Mouse (Mus musculus) MEL (cell line): ENCODE results near the gene Sh2d6. TPM values are rescaled to one million over a fixed set of nuclear protein-coding genes. Genes with fewer than 3 reads are reported as not detected.

ENCODE experiments used
- DNase-seq: peaks from one replicate; pipeline ENCODE4 v3.0.0; 2011; ENCODE audit warnings: low read depth, low spot score
- H3K27ac ChIP-seq: 2 replicates; pipeline ENCODE4 v1.5.1; 2012; ENCODE audit warnings: low read depth, mild to moderate bottlenecking, control low read depth, low read length, moderate library complexity; ENCODE audit not compliant: control insufficient read depth
- H3K27me3 ChIP-seq, 2 experiments: fragments of 150-350 bp in 1 of 2; sonication (generic) in 1 of 2; 2 replicates each; pipeline ENCODE4 v1.6.1; 2012; ENCODE audit warnings: low read length in 2 of 2, mild to moderate bottlenecking in 2 of 2, improper control_type of control experiment in 1 of 2, moderate library complexity in 1 of 2; ENCODE audit not compliant: insufficient read depth in 2 of 2, control insufficient read depth in 1 of 2
- H3K36me3 ChIP-seq, 2 experiments: 2 replicates each; pipeline ENCODE4 v1.6.1; 2012 to 2014; ENCODE audit warnings: low read length in 2 of 2, improper control_type of control experiment in 1 of 2, inconsistent platforms in 1 of 2, mild to moderate bottlenecking in 1 of 2; ENCODE audit not compliant: insufficient read depth in 2 of 2, control insufficient read depth in 1 of 2
- H3K4me1 ChIP-seq, 2 experiments: fragments of 150-350 bp in 1 of 2; sonication (generic) in 1 of 2; 2 replicates each; pipeline ENCODE4 v1.6.1; 2012; ENCODE audit warnings: low read length in 2 of 2, improper control_type of control experiment in 1 of 2, mild to moderate bottlenecking in 1 of 2; ENCODE audit not compliant: insufficient read depth in 2 of 2, control insufficient read depth in 1 of 2
- H3K4me3 ChIP-seq, 2 experiments: fragments of 150-350 bp in 1 of 2; sonication (generic) in 1 of 2; 2 replicates each; pipeline ENCODE4 v1.5.1; 2012; ENCODE audit warnings: low read depth in 2 of 2, low read length in 2 of 2, mild to moderate bottlenecking in 2 of 2, moderate library complexity in 2 of 2, control low read depth in 1 of 2, improper control_type of control experiment in 1 of 2; ENCODE audit not compliant: control insufficient read depth in 1 of 2, insufficient read depth in 1 of 2
- H3K79me2 ChIP-seq: 2 replicates; pipeline ENCODE4 v1.6.1; 2012; ENCODE audit warnings: mild to moderate bottlenecking, low read length, moderate library complexity; ENCODE audit not compliant: control insufficient read depth, poor library complexity, insufficient read depth
- H3K9ac ChIP-seq: 2 replicates; pipeline ENCODE4 v1.6.1; 2012; ENCODE audit warnings: low read depth, mild to moderate bottlenecking, control low read depth, low read length, moderate library complexity; ENCODE audit not compliant: control insufficient read depth, poor library complexity, severe bottlenecking
- H3K9me3 ChIP-seq: fragments of 150-350 bp; sonication (generic); replicated peaks from 2 replicates; pipeline ENCODE4 v1.6.1; 2012; ENCODE audit warnings: mild to moderate bottlenecking, low read length, improper control_type of control experiment, moderate library complexity; ENCODE audit not compliant: insufficient read depth
- BHLHE40 ChIP-seq: IDR thresholded peaks from 2 replicates; pipeline ENCODE4 v1.6.1; 2012; ENCODE audit warnings: low read depth, mild to moderate bottlenecking, inconsistent platforms, low read length, improper control_type of control experiment, borderline replicate concordance
- CHD1 ChIP-seq: IDR thresholded peaks from 2 replicates; pipeline ENCODE4 v1.6.1; 2012; ENCODE audit warnings: low read depth, mild to moderate bottlenecking, inconsistent platforms, low read length, improper control_type of control experiment
- CTCF ChIP-seq, 3 experiments: IDR thresholded peaks in 2 of 3; conservative IDR thresholded peaks in 1 of 3; 2 replicates each; pipeline ENCODE4 v1.5.1; 2011 to 2012; ENCODE audit warnings: low read length in 3 of 3, low read depth in 2 of 3, mild to moderate bottlenecking in 2 of 3, improper control_type of control experiment in 1 of 3, inconsistent platforms in 1 of 3, mixed read lengths in 1 of 3, moderate library complexity in 1 of 3; ENCODE audit not compliant: control insufficient read depth in 1 of 3, insufficient read depth in 1 of 3, poor library complexity in 1 of 3, severe bottlenecking in 1 of 3
- E2F4 ChIP-seq: IDR thresholded peaks from 2 replicates; pipeline ENCODE4 v1.6.1; 2011; ENCODE audit warnings: low read depth, low read length, improper control_type of control experiment, borderline replicate concordance
- ELF1 ChIP-seq: IDR thresholded peaks from 2 replicates; pipeline ENCODE4 v1.6.1; 2014; ENCODE audit warnings: low read depth, mild to moderate bottlenecking, inconsistent platforms, low read length, improper control_type of control experiment, moderate library complexity
- EP300 ChIP-seq, 2 experiments: IDR thresholded peaks; 2 replicates each; pipeline ENCODE4 v1.6.1; 2011; ENCODE audit warnings: improper control_type of control experiment in 2 of 2, low read length in 2 of 2, low read depth in 1 of 2, mild to moderate bottlenecking in 1 of 2
- KAT2A ChIP-seq: conservative IDR thresholded peaks from 2 replicates; pipeline ENCODE4 v1.6.1; 2012; ENCODE audit warnings: low read depth, low read length, improper control_type of control experiment, inconsistent platforms
- MAFK ChIP-seq: IDR thresholded peaks from 2 replicates; pipeline ENCODE4 v1.6.1; 2011; ENCODE audit warnings: low read depth, mild to moderate bottlenecking, low read length, improper control_type of control experiment, borderline replicate concordance
- MAZ ChIP-seq: IDR thresholded peaks from 2 replicates; pipeline ENCODE4 v1.6.1; 2012; ENCODE audit warnings: low read depth, mild to moderate bottlenecking, inconsistent platforms, low read length, improper control_type of control experiment
- MYC ChIP-seq: IDR thresholded peaks from 2 replicates; pipeline ENCODE4 v1.6.1; 2011; ENCODE audit warnings: low read depth, mild to moderate bottlenecking, low read length, improper control_type of control experiment, moderate library complexity
- SIN3A ChIP-seq: IDR thresholded peaks from 2 replicates; pipeline ENCODE4 v1.6.1; 2012; ENCODE audit warnings: low read length, improper control_type of control experiment, inconsistent platforms
- SMC3 ChIP-seq: IDR thresholded peaks from 2 replicates; pipeline ENCODE4 v1.6.1; 2011; ENCODE audit warnings: low read depth, low read length, improper control_type of control experiment
- TBP ChIP-seq: IDR thresholded peaks from 2 replicates; pipeline ENCODE4 v1.8.0; 2011; ENCODE audit warnings: low read depth, low read length, improper control_type of control experiment
- UBTF ChIP-seq: IDR thresholded peaks from 2 replicates; pipeline ENCODE4 v1.6.1; 2012; ENCODE audit warnings: low read depth, mild to moderate bottlenecking, inconsistent platforms, low read length, improper control_type of control experiment, moderate library complexity, borderline replicate concordance; ENCODE audit not compliant: insufficient read depth
- USF1 ChIP-seq: IDR thresholded peaks from 2 replicates; pipeline ENCODE4 v1.6.1; 2014; ENCODE audit warnings: low read depth, mild to moderate bottlenecking, inconsistent platforms, low read length, improper control_type of control experiment, moderate library complexity
- polyA plus RNA-seq, 2 experiments: library from polyadenylated mRNA; stranded (reverse) in 1 of 2; unstranded in 1 of 2; fragments of >175 nt in 1 of 2; fragments of >200 nt in 1 of 2; gene quantifications; 2 replicates each; pipeline versions ENCODE4 v1.2.1 to v1.2.4; 2012; ENCODE audit warnings: low replicate concordance in 2 of 2, low read depth in 1 of 2; ENCODE audit not compliant: insufficient read length in 2 of 2, insufficient read depth in 1 of 2, missing spikeins in 1 of 2
- total RNA-seq: library from RNA; depleted of rRNA; stranded (reverse); fragments of 300-350 nt; gene quantifications from 2 replicates; pipeline ENCODE4 v1.2.3, GENCODE M21; 2012

Gene Sh2d6
- total and polyA plus RNA-seq, 3 experiments = 0.17 TPM; not detected in 2

GRCm38 (mm10) chr6:72486307-72486706 lies 35.2 kb downstream of the Sh2d6 start:
- no peak overlapping the region for H3K27ac ChIP-seq
- TF ChIP-seq TBP = no peak
- TF ChIP-seq CHD1 = no peak
- DNase-seq = no peak
- peaks cover 0 to 30% of the 10 kb centered on the region in 2 experiments; a peak in 2 of 4 replicates for H3K36me3 ChIP-seq
- H3K4me3 ChIP-seq = no peak overlapping the region
- H3K79me2 ChIP-seq = no peaks in the 10 kb centered on the region
- H3K9me3 ChIP-seq = no peaks in the 10 kb centered on the region
- H3K27me3 ChIP-seq = no peaks in the 10 kb centered on the region
- no peak overlapping the region for H3K9ac ChIP-seq
- H3K4me1 ChIP-seq = peaks cover 25 to 27% of the 10 kb centered on the region in 2 experiments

- TF ChIP-seq BHLHE40 (no peak), USF1 (no peak), MYC (no peak), UBTF (no peak), ELF1 (no peak), E2F4 (no peak), MAFK (no peak), SMC3 (no peak), KAT2A (no peak)
- TF ChIP-seq, all 39 proteins: peak for 0
- peaks cover 0 to 29% of the 10 kb centered on the region in 2 experiments; a peak in 2 of 4 replicates for H3K36me3 ChIP-seq
- no peaks in the 10 kb centered on the region for H3K9me3 ChIP-seq
- no peak overlapping the region for H3K27ac ChIP-seq
- no peak for DNase-seq
- no peak overlapping the region for H3K9ac ChIP-seq
- peaks cover 26 to 32% of the 10 kb centered on the region in 2 experiments for H3K4me1 ChIP-seq
- no peaks in the 10 kb centered on the region for H3K79me2 ChIP-seq
- no peak overlapping the region for H3K4me3 ChIP-seq
- no peaks in the 10 kb centered on the region for H3K27me3 ChIP-seq
Observed at GRCm38 (mm10) chr6:72484887-72485286, 36.6 kb downstream of the Sh2d6 start.

- peak; percentile 59 for DNase-seq
- H3K27me3 ChIP-seq = no peaks in the 10 kb centered on the region
- peaks cover 0 to 39% of the 10 kb centered on the region in 2 experiments; a peak in 2 of 4 replicates for H3K36me3 ChIP-seq
- peaks cover 35 to 42% of the 10 kb centered on the region in 2 experiments for H3K4me1 ChIP-seq
- no peaks in the 10 kb centered on the region for H3K9me3 ChIP-seq
- H3K9ac ChIP-seq = 0 out of 2 replicates have a peak overlapping the region, but pooled peaks have one; percentile 17
- H3K79me2 ChIP-seq = no peaks in the 10 kb centered on the region
- no peak overlapping the region for H3K4me3 ChIP-seq
- TF ChIP-seq EP300 (IDR thresholded peaks at IDR 0.05; ENCODE audit: low read depth in 1 of 2, low read length in 2 of 2) (0 out of 4 replicates have a peak, but pooled peaks of 1 of the 2 experiments have one; percentile 23), CTCF (IDR thresholded peaks at IDR 0.05 in 2 of 3, conservative IDR thresholded peaks at IDR 0.05 in 1 of 3; ENCODE audit: control insufficient read depth in 1 of 3, insufficient read depth in 1 of 3, low read depth in 2 of 3, low read length in 3 of 3, poor library complexity in 1 of 3, severe bottlenecking in 1 of 3) (no peak), SIN3A (no peak), MAZ (peak; percentile 27; the same call in 1 of the 2 replicates)
- no peak overlapping the region for H3K27ac ChIP-seq
Observed at GRCm38 (mm10) chr6:72482156-72482555, 39.4 kb downstream of the Sh2d6 start.
